Mouse (Mus musculus) cerebellum, adult 2 months (tissue): ENCODE measurements at regions not wholly inside any gene's neighbourhood (a gene's known extent, or its start where the extent isn't known, plus 50 kb on each side); places are given as distances from the start of the nearest gene placed in this dataset.

Source experiments
- DNase-seq, 2 experiments: peaks; one replicate each; pipeline ENCODE4 v3.0.0; 2021
- H3K27ac ChIP-seq: fragments of 200-500 bp; 2 replicates; pipeline ENCODE4 v1.5.1; 2012; ENCODE audit warnings: low read length, control low read depth, inconsistent platforms; ENCODE audit not compliant: insufficient read depth
- H3K27me3 ChIP-seq: fragments of 200-500 bp; 2 replicates; pipeline ENCODE4 v1.6.1; 2012; ENCODE audit warnings: inconsistent platforms, mild to moderate bottlenecking, low read length, moderate library complexity; ENCODE audit not compliant: control insufficient read depth, insufficient read depth
- H3K4me1 ChIP-seq: fragments of 200-500 bp; 2 replicates; pipeline ENCODE4 v1.6.1; 2011; ENCODE audit warnings: low read length; ENCODE audit not compliant: control insufficient read depth, insufficient read depth
- H3K4me3 ChIP-seq: fragments of 200-500 bp; replicated peaks from 2 replicates; pipeline ENCODE3; 2011; ENCODE audit warnings: mild to moderate bottlenecking, low read depth, low read length, control low read depth; ENCODE audit not compliant: insufficient read depth
- CTCF ChIP-seq: fragments of 200-500 bp; IDR thresholded peaks from 2 replicates; pipeline ENCODE4 v1.5.1; 2011; ENCODE audit warnings: low read depth, mild to moderate bottlenecking, control low read depth, low read length, moderate library complexity, borderline replicate concordance; ENCODE audit not compliant: insufficient read depth
- POLR2A ChIP-seq: fragments of 200-500 bp; IDR thresholded peaks from 2 replicates; pipeline ENCODE4 v1.6.1; 2011; ENCODE audit warnings: low read length, control low read depth, borderline replicate concordance; ENCODE audit not compliant: insufficient read depth
- WGBS: fragments of 180-500 bp; shearing (Covaris S2); methylation state at CpG from one replicate; pipeline ENCODE4 v1.1.7; 2018; 5-methylcytosine and 5-hydroxymethylcytosine counted together

- H3K27ac ChIP-seq: no peak overlapping the region
- no peak for TF ChIP-seq POLR2A
- TF ChIP-seq CTCF: no peak
- H3K27me3 ChIP-seq: no peaks in the 10 kb centered on the region
- 85% methylated on average over 6 of the region's 6 CpGs for WGBS
- DNase-seq: no peak
- H3K4me1 ChIP-seq: no peaks in the 10 kb centered on the region
- H3K4me3 ChIP-seq: no peak overlapping the region
Measured at GRCm38 (mm10) chr6:139135693-139136092, 366.1 kb downstream of the Rergl start.

DNA sequence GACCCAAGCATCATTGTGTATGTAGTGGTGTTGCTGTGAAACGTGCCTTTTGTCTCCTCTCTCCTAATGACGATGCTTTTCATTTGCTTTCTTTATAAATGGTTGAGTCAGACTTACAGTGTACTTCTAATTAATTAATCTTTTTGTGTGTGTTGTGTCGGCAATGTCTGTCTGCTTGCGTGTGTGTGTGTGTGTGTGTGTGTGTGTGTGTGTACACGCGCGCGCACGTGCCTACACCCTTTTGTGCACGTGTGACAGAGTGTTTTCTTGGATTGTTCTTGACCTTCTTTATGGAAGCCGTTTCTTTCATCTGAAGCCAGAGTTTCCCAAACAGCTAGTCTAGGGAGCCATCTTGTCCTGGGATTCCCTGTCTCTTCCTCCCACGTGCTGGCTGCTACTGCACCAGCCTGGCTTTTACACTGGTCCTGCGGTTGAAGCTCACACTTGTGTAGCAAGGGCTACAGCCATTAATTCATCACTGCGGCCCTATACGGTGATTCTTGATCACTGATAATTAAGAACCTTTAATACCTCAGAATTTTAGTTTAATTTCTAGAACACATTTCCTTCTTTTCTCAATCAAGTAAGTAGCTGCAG lies 369.6 kb downstream of the Rergl start:
- Histone ChIP-seq H3K27me3 (no peaks in the 10 kb centered on the region), H3K4me1 (no peaks in the 10 kb centered on the region), H3K27ac (no peak overlapping the region), H3K4me3 (no peak overlapping the region)
- WGBS: 87% methylated on average over 15 of the region's 15 CpGs
- no peak for DNase-seq
- no peak for TF ChIP-seq POLR2A
- no peak for TF ChIP-seq CTCF

- no peak overlapping the region for H3K4me3 ChIP-seq
- DNase-seq: no peak
- no peaks in the 10 kb centered on the region for H3K27me3 ChIP-seq
- H3K27ac ChIP-seq: no peak overlapping the region
- H3K4me1 ChIP-seq: no peaks in the 10 kb centered on the region
- TF ChIP-seq CTCF (no peak), POLR2A (no peak)
- 55% methylated on average over 6 of the region's 6 CpGs for WGBS
Measured at GRCm38 (mm10) chr6:139108263-139108662, 393.5 kb downstream of the Rergl start.

- Histone ChIP-seq H3K4me1 (no peaks in the 10 kb centered on the region), H3K27me3 (no peaks in the 10 kb centered on the region), H3K4me3 (no peak overlapping the region), H3K27ac (no peak overlapping the region)
- TF ChIP-seq POLR2A: no peak
- no peak for TF ChIP-seq CTCF
- DNase-seq: no peak
- WGBS: 63% methylated on average over 3 of the region's 3 CpGs
Measured at GRCm38 (mm10) chr6:139103397-139103796, 398.4 kb downstream of the Rergl start.

GRCm38 (mm10) chr6:139099273-139099672 lies 402.5 kb downstream of the Rergl start:
- 91% methylated on average over 11 of the region's 11 CpGs for WGBS
- no peak for DNase-seq

DNA sequence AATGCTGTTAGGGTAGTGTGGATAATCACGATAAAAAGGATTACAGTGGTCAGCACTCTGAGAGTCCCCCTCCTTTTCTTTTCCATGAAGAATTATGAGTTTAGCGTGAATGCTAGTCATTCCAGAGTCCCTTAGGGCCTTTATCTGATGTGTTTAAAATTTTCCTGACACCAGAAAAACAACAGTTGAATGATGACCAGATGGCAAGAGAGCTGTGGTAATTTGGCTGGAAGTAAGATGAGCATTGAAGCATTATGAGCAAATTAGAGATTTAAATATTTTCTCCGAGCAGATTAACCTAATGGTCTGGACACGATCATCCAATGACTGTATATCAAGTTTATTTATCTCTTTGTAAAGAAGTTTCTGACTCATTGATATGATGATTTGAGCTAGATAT lies 417.1 kb upstream of the Igbp1b start:
- Histone ChIP-seq H3K4me1 (no peaks in the 10 kb centered on the region), H3K27me3 (no peaks in the 10 kb centered on the region), H3K4me3 (no peak overlapping the region), H3K27ac (no peak overlapping the region)
- DNase-seq: no peak
- WGBS: 11% methylated on average over 4 of the region's 4 CpGs
- no peak for TF ChIP-seq POLR2A
- no peak for TF ChIP-seq CTCF

More at GRCm38 (mm10) chr6:139099273-139099672, 402.5 kb downstream of the Rergl start:
- Histone ChIP-seq H3K4me3 (no peak overlapping the region), H3K27ac (no peak overlapping the region), H3K27me3 (no peaks in the 10 kb centered on the region), H3K4me1 (no peaks in the 10 kb centered on the region)
- no peak for TF ChIP-seq CTCF
- TF ChIP-seq POLR2A: no peak

GRCm38 (mm10) chr6:139027696-139028095 lies 369.4 kb upstream of the Igbp1b start:
- H3K4me1 ChIP-seq: no peaks in the 10 kb centered on the region
- TF ChIP-seq CTCF (no peak), POLR2A (no peak)
- no peak overlapping the region for H3K27ac ChIP-seq
- H3K4me3 ChIP-seq: no peak overlapping the region
- no peaks in the 10 kb centered on the region for H3K27me3 ChIP-seq
- no peak for DNase-seq
- WGBS: 74% methylated on average over 3 of the region's 3 CpGs

DNA sequence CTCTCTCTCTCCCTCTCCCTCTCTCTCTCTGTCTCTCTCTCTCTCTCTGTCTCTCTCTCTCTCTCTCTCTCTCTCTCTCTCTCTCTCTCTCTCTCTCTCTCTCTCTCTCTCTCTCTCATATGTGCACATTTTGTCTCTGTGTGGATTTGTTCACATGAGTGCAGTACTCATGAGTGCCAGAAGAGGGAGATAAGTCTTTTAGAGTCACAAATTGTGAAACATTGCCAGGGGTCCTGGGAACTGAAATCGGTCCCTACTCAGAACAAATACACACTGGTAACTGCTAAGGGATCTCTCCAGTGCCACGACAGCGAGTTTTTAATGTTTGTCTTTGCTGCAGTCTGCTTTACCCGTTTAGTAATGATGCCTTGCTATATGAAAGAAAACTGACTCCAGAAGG lies 356.2 kb upstream of the Igbp1b start:
- no peak overlapping the region for H3K27ac ChIP-seq
- no peak overlapping the region for H3K4me3 ChIP-seq
- H3K27me3 ChIP-seq: no peaks in the 10 kb centered on the region
- WGBS: 88% methylated on average over 4 of the region's 4 CpGs
- no peak for TF ChIP-seq CTCF
- no peak for TF ChIP-seq POLR2A
- H3K4me1 ChIP-seq: no peaks in the 10 kb centered on the region
- DNase-seq: no peak

DNA sequence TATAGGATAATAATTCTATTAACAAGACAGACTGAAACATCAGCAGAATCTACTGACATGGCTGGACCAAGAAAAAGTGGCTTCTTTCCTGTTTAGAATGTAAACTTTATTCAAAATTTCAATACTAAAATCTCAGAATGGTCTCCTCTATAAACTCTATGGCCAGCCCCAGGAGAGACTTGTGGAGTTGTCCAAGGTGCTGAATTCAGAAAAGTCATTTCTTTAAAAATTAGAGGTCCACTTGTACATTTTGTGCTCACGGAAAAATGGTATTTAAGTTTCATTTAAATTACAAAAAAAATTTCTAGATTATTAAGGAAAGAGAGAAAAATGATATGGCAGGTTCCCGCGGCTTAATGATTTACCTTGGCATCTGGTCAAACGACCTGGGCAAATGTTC lies 352.2 kb upstream of the Igbp1b start:
- Histone ChIP-seq H3K27me3 (no peaks in the 10 kb centered on the region), H3K4me1 (no peaks in the 10 kb centered on the region), H3K4me3 (no peak overlapping the region), H3K27ac (no peak overlapping the region)
- WGBS: 78% methylated on average over 4 of the region's 4 CpGs
- no peak for DNase-seq
- TF ChIP-seq CTCF: no peak
- TF ChIP-seq POLR2A: no peak
